Mouse (Mus musculus) splenic B cell, adult 2 months (primary cell): ENCODE data around the gene Daam2.
A peak's percentile ranks its signal among the peaks of the same experiment; 100 is the strongest.
"Not testable (repeated sequence)": the region's sequence is repeated elsewhere in the genome, so short reads cannot be mapped to it uniquely, and the experiment has no call there.

ENCODE experiments used
- DNase-seq: peaks from one replicate; pipeline ENCODE4 v3.0.0-alpha.2; 2011; ENCODE audit warnings: low read depth, low spot score
- H3K27me3 ChIP-seq: 2 replicates; pipeline ENCODE4 v1.6.1; 2012; ENCODE audit warnings: mild to moderate bottlenecking, low read length, moderate library complexity, mixed read lengths; ENCODE audit not compliant: control insufficient read depth, poor library complexity, insufficient read depth, severe bottlenecking
- H3K36me3 ChIP-seq: 2 replicates; pipeline ENCODE4 v1.6.1; 2012; ENCODE audit warnings: mild to moderate bottlenecking, low read length, moderate library complexity, mixed read lengths; ENCODE audit not compliant: control insufficient read depth, poor library complexity, insufficient read depth, severe bottlenecking

Gene Daam2

GRCm38 (mm10) chr17:49477370-49477769, 86.8 kb downstream of the Daam2 start:
- Histone ChIP-seq H3K27me3 (no peaks in the 10 kb centered on the region; the same call in 1 of the 2 replicates), H3K36me3 (no peaks in the 10 kb centered on the region)
- no peak for DNase-seq

GRCm38 (mm10) chr17:49475174-49475573, 89.0 kb downstream of the Daam2 start:
- Histone ChIP-seq H3K27me3 (no peaks in the 10 kb centered on the region; the same call in 1 of the 2 replicates), H3K36me3 (no peaks in the 10 kb centered on the region)
- DNase-seq: no peak

GRCm38 (mm10) chr17:49474051-49474450, 90.1 kb downstream of the Daam2 start:
- DNase-seq: no peak
- no peaks in the 10 kb centered on the region for H3K36me3 ChIP-seq
- H3K27me3 ChIP-seq: no peaks in the 10 kb centered on the region; the same call in 1 of the 2 replicates

- Histone ChIP-seq H3K27me3 (no peaks in the 10 kb centered on the region; the same call in 1 of the 2 replicates), H3K36me3 (no peaks in the 10 kb centered on the region)
- DNase-seq: no peak
Measured at GRCm38 (mm10) chr17:49472626-49473025, 91.5 kb downstream of the Daam2 start.

GRCm38 (mm10) chr17:49468223-49468622, 95.9 kb downstream of the Daam2 start:
- DNase-seq: peak; percentile 29
- no peaks in the 10 kb centered on the region for H3K27me3 ChIP-seq
- no peaks in the 10 kb centered on the region for H3K36me3 ChIP-seq

GRCm38 (mm10) chr17:49464884-49465283, 99.3 kb downstream of the Daam2 start:
- Histone ChIP-seq H3K27me3 (no peaks in the 10 kb centered on the region), H3K36me3 (no peaks in the 10 kb centered on the region)
- DNase-seq: no peak

GRCm38 (mm10) chr17:49458386-49458785, 105.8 kb downstream of the Daam2 start:
- DNase-seq: no peak
- H3K27me3 ChIP-seq: no peaks in the 10 kb centered on the region
- H3K36me3 ChIP-seq: peaks cover 2% of the 10 kb centered on the region

GRCm38 (mm10) chr17:49457833-49458232, 106.3 kb downstream of the Daam2 start:
- DNase-seq: no peak
- Histone ChIP-seq H3K36me3 (peaks cover 2% of the 10 kb centered on the region), H3K27me3 (no peaks in the 10 kb centered on the region)

- H3K36me3 ChIP-seq: peaks cover 2% of the 10 kb centered on the region
- no peak for DNase-seq
Measured at GRCm38 (mm10) chr17:49456334-49456733, 107.8 kb downstream of the Daam2 start.

GRCm38 (mm10) chr17:49450922-49451321, 113.2 kb downstream of the Daam2 start:
- Histone ChIP-seq H3K36me3 (peaks cover 2% of the 10 kb centered on the region), H3K27me3 (no peaks in the 10 kb centered on the region)
- DNase-seq: no peak

More at GRCm38 (mm10) chr17:49456334-49456733, 107.8 kb downstream of the Daam2 start:
- H3K27me3 ChIP-seq: no peaks in the 10 kb centered on the region

- no peaks in the 10 kb centered on the region for H3K27me3 ChIP-seq
- H3K36me3 ChIP-seq: no peaks in the 10 kb centered on the region; the same call in 1 of the 2 replicates
- no peak for DNase-seq
Measured at GRCm38 (mm10) chr17:49449230-49449608, 114.9 kb downstream of the Daam2 start.

- DNase-seq: no peak
- H3K27me3 ChIP-seq: no peaks in the 10 kb centered on the region
- no peaks in the 10 kb centered on the region; the same call in 1 of the 2 replicates for H3K36me3 ChIP-seq
Measured at GRCm38 (mm10) chr17:49448570-49449229, 115.4 kb downstream of the Daam2 start.

- not testable (repeated sequence) for H3K27me3 ChIP-seq, DNase-seq, H3K36me3 ChIP-seq
Measured at GRCm38 (mm10) chr17:49442841-49443240, 121.3 kb downstream of the Daam2 start.

GRCm38 (mm10) chr17:49440331-49441130, 123.6 kb downstream of the Daam2 start:
- Histone ChIP-seq H3K27me3 (no peaks in the 10 kb centered on the region), H3K36me3 (peaks cover 8% of the 10 kb centered on the region)
- DNase-seq: no peak

GRCm38 (mm10) chr17:49439706-49440105, 124.4 kb downstream of the Daam2 start:
- Histone ChIP-seq H3K27me3 (no peaks in the 10 kb centered on the region), H3K36me3 (peaks cover 14% of the 10 kb centered on the region)
- no peak for DNase-seq
